Mouse (Mus musculus): ENCODE data around the gene Bahd1. TPM values are rescaled to one million over a fixed set of nuclear protein-coding genes. Genes with fewer than 3 reads are reported as not detected.

Gene Bahd1
- polyA plus RNA-seq, 1 experiment from 2014 or later, result 1.2 TPM

DNA sequence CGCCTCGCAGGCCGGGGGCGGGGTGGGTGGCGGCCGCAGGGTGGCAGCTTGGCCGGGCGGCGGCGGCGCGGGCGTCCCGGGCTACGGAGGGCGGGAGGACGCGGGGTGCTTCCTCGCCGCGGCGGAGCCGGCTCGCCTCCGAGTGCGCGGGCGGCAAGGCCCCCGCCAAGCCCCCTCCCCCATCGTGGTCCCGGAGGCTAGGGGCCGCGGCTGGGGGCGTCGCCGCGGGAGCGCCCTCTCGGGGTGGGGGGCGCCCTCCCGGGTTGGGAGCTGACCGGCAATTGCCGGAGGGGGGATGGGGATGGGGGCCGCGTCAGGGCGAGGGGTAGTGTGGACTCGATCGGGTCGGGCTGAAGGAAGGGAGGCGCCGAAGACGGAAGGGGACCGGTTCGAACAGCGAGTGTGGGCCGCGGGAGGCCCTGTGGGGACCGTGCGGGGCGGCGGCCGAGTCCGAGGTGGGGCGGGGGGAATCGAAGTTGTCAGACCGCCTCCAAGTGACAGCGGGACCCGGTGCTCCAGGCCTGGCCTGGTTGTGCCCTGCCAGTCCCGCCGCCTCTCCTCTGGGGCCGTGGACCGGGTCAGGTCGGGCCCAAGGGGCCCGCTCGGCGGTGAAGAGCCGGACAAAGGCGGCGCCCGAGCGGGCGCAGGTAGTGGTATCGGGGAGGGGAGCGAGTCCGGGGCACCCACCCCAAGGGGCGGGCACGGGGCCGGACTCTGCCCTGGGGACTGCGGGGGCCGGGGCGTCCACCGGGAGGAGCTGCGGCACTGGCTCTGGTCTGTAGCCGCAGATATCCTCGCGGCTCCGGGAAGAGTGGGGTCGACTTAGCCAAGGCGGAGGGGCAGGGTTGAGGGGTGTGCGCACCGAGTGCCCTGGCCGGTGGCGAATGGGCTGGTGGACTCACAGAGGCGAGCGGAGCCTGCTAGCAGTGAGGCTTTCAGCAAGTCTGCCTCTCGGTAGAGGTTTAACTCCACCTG is 2.2 kb downstream of the Bahd1 start:
- H3K27me3 ChIP-seq (ENCODE audit: control insufficient read depth, insufficient read depth, low read length), result peaks cover 33% of the 10 kb centered on the region
- peak overlapping the region; percentile 99 for H3K4me2 ChIP-seq (replicated peaks; ENCODE audit: low read depth, low read length)
- peak; percentile 25 for ATAC-seq (ENCODE audit: low FRiP score, low TSS enrichment)
- peak overlapping the region; percentile 64 for H3K4me3 ChIP-seq (ENCODE audit: low read length)
- no peaks in the 10 kb centered on the region for H3K9me3 ChIP-seq (ENCODE audit: control insufficient read depth, low read length)
- H3K36me3 ChIP-seq (ENCODE audit: control insufficient read depth, insufficient read depth, low read length), result no peaks in the 10 kb centered on the region
- H3K27ac ChIP-seq (ENCODE audit: low read depth, low read length), result 0 out of 2 replicates have a peak overlapping the region, but pooled peaks have one; percentile 6
- peaks cover 17% of the 10 kb centered on the region; the same call in 1 of the 2 replicates for H3K4me1 ChIP-seq (ENCODE audit: control insufficient read depth, insufficient read depth, low read length)
- H3K9ac ChIP-seq (ENCODE audit: low read depth, low read length), result peak overlapping the region; percentile 78
- WGBS, result under 1% methylated on average over 86 of the region's 106 CpGs

DNA sequence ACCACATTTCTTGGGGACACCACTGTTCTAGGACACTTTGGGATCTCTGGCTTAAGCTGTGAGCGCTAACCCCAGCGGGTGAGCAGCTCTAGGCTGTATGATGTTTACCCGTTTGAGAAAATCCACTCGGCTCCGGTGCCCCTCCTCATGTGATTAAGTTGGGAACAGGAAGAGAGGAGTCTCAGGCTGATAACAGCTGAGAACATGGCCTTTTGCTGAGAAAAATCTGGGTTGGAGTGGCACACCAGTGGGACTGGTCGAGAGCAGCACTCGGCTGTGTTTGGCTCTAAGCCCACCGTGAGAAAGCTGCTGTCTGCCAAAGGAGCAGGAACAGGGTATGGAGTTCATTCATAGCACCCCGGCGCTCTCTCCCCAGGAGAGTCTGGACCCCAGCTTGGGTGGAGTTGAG is 3.2 kb downstream of the Bahd1 start:
- Histone ChIP-seq H3K9me3 (ENCODE audit: control insufficient read depth, low read length) (no peaks in the 10 kb centered on the region), H3K9ac (ENCODE audit: low read depth, low read length) (no peak overlapping the region; the same call in 1 of the 2 replicates), H3K4me1 (ENCODE audit: control insufficient read depth, insufficient read depth, low read length) (peaks cover 12% of the 10 kb centered on the region; the same call in 1 of the 2 replicates), H3K36me3 (ENCODE audit: control insufficient read depth, insufficient read depth, low read length) (no peaks in the 10 kb centered on the region), H3K27me3 (ENCODE audit: control insufficient read depth, insufficient read depth, low read length) (peaks cover 23% of the 10 kb centered on the region), H3K4me2 (replicated peaks; ENCODE audit: low read depth, low read length) (peak overlapping the region; percentile 99), H3K27ac (ENCODE audit: low read depth, low read length) (no peak overlapping the region), H3K4me3 (ENCODE audit: low read length) (peak overlapping the region; percentile 64; the same call in 1 of the 2 replicates)
- WGBS, result 21% methylated on average over 10 of the region's 10 CpGs
- no peak for ATAC-seq (ENCODE audit: low FRiP score, low TSS enrichment)

DNA sequence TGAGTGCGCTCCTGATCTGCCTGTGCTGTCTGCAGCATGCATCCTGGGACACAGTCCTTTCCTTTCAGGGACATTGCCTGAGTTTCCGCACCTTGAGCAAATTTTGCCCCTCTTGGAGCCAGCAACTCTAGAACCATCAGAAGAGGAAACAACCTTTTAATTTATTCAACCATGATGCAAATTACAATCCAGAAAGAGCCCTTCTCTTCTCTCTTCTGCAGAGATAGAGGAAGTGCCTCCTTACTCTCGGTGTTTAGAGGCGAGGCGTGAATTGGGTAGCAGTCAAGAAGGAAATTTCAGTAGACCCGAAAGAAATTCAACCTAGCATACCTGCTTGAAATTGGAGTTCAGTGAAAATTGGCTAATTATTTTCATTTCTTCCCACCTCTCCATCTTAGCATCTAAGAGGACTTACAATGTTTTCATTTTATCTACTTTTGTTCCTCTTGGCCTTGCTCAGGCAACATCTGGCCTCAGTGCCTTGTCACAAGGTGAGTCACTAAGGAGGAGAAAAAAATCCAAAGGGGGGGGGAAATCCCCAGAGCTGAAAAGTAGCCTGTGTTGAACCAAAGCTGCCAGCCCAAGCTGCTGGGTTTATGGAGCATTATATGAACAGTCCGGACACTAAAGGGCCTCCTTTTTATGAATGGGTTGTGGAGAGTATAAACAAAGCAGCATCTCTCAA is 5.4 kb downstream of the Bahd1 start:
- H3K9me3 ChIP-seq (ENCODE audit: control insufficient read depth, low read length), result no peaks in the 10 kb centered on the region
- peaks cover 5% of the 10 kb centered on the region; the same call in 1 of the 2 replicates for H3K4me1 ChIP-seq (ENCODE audit: control insufficient read depth, insufficient read depth, low read length)
- no peak overlapping the region for H3K4me3 ChIP-seq (ENCODE audit: low read length)
- H3K36me3 ChIP-seq (ENCODE audit: control insufficient read depth, insufficient read depth, low read length), result no peaks in the 10 kb centered on the region
- no peak overlapping the region for H3K4me2 ChIP-seq (replicated peaks; ENCODE audit: low read depth, low read length)
- H3K9ac ChIP-seq (ENCODE audit: low read depth, low read length), result no peak overlapping the region
- ATAC-seq (ENCODE audit: low FRiP score, low TSS enrichment), result no peak
- H3K27ac ChIP-seq (ENCODE audit: low read depth, low read length), result no peak overlapping the region
- 64% methylated on average over 7 of the region's 7 CpGs for WGBS
- H3K27me3 ChIP-seq (ENCODE audit: control insufficient read depth, insufficient read depth, low read length), result peaks cover 2% of the 10 kb centered on the region; the same call in 1 of the 2 replicates

DNA sequence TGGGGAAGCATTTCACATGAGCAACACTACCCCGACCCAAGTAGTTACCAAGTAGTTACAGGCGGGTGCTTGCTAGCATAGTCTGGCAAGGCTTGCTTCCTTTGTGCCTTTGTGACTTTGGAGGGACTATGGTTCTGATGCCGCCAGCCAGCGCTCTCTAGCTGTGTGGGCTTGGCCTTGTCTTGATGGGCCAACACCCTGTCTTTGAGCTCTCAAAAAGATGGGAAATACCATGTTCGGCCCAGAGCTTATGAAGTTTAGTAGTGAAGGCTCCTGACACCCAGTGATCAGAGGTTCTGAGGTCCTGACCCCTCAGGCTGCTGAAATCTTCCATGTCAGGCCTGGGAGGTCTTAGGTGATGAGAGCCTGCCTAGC is 5.9 kb downstream of the Bahd1 start:
- no peak for ATAC-seq (ENCODE audit: low FRiP score, low TSS enrichment)

DNA sequence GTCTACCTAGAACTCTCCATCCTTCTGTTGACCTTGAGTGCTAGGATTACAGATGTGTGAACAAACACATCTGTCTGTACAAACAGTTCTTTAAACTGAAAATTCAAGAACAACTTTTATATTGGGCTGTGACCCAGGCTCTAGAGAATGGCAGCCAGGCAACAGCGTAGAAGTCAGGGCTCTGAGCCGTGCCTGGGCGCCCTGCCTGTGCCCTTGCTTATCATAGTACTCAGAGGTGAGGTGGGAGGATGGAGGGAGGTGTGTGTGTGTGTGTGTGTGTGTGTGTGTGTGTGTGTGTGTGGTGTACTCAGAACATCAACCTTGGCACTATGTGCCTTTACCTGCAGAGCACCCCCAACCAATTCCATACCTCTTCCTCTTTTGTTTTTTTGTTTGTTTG is 7.6 kb downstream of the Bahd1 start:
- ATAC-seq (ENCODE audit: low FRiP score, low TSS enrichment), result no peak
- no peaks in the 10 kb centered on the region for H3K9me3 ChIP-seq (ENCODE audit: control insufficient read depth, low read length)

More for the DNA sequence above, 5.9 kb downstream of the Bahd1 start:
- WGBS, result 79% methylated on average over 5 of the region's 5 CpGs
- Histone ChIP-seq H3K4me3 (ENCODE audit: low read length) (no peak overlapping the region), H3K36me3 (ENCODE audit: control insufficient read depth, insufficient read depth, low read length) (no peaks in the 10 kb centered on the region), H3K27ac (ENCODE audit: low read depth, low read length) (no peak overlapping the region), H3K27me3 (ENCODE audit: control insufficient read depth, insufficient read depth, low read length) (no peaks in the 10 kb centered on the region; the same call in 1 of the 2 replicates), H3K9me3 (ENCODE audit: control insufficient read depth, low read length) (no peaks in the 10 kb centered on the region), H3K4me1 (ENCODE audit: control insufficient read depth, insufficient read depth, low read length) (peaks cover 5% of the 10 kb centered on the region; the same call in 1 of the 2 replicates), H3K4me2 (replicated peaks; ENCODE audit: low read depth, low read length) (no peak overlapping the region), H3K9ac (ENCODE audit: low read depth, low read length) (no peak overlapping the region)

DNA sequence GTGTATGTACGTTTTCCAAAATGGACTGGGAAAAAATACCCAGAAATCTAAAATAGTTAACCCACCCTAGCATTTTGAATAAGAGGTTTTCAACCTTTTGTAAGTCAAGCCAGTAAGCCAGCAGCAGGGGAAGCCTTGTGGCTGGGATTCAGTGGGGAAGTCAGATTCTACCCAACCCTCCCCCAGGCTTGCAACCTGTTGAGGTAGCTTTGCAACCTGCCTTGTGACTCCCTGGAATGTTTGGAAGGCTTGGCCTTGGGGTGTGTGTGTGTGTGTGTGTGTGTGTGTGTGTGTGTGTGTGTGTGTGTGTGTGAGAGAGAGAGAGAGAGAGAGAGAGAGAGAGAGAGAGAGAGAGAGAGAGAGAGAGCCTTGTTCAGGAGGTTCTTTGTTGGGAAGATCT is 9.0 kb downstream of the Bahd1 start:
- Histone ChIP-seq H3K4me3 (ENCODE audit: low read length) (no peak overlapping the region), H3K27me3 (ENCODE audit: control insufficient read depth, insufficient read depth, low read length) (no peaks in the 10 kb centered on the region; the same call in 1 of the 2 replicates), H3K27ac (ENCODE audit: low read depth, low read length) (no peak overlapping the region), H3K9ac (ENCODE audit: low read depth, low read length) (no peak overlapping the region), H3K4me2 (replicated peaks; ENCODE audit: low read depth, low read length) (no peak overlapping the region), H3K9me3 (ENCODE audit: control insufficient read depth, low read length) (no peaks in the 10 kb centered on the region), H3K4me1 (ENCODE audit: control insufficient read depth, insufficient read depth, low read length) (peaks cover 8% of the 10 kb centered on the region; the same call in 1 of the 2 replicates), H3K36me3 (ENCODE audit: control insufficient read depth, insufficient read depth, low read length) (no peaks in the 10 kb centered on the region)
- no peak for ATAC-seq (ENCODE audit: low FRiP score, low TSS enrichment)
- WGBS, result 73% methylated on average over 1 of the region's 1 CpGs

More for the DNA sequence above, 7.6 kb downstream of the Bahd1 start:
- H3K9ac ChIP-seq (ENCODE audit: low read depth, low read length), result no peak overlapping the region
- H3K27me3 ChIP-seq (ENCODE audit: control insufficient read depth, insufficient read depth, low read length), result no peaks in the 10 kb centered on the region; the same call in 1 of the 2 replicates
- H3K4me3 ChIP-seq (ENCODE audit: low read length), result no peak overlapping the region
- 77% methylated on average over 3 of the region's 3 CpGs for WGBS
- no peak overlapping the region for H3K27ac ChIP-seq (ENCODE audit: low read depth, low read length)
- H3K4me2 ChIP-seq (replicated peaks; ENCODE audit: low read depth, low read length), result no peak overlapping the region
- H3K4me1 ChIP-seq (ENCODE audit: control insufficient read depth, insufficient read depth, low read length), result peaks cover 9% of the 10 kb centered on the region; the same call in 1 of the 2 replicates
- H3K36me3 ChIP-seq (ENCODE audit: control insufficient read depth, insufficient read depth, low read length), result no peaks in the 10 kb centered on the region

DNA sequence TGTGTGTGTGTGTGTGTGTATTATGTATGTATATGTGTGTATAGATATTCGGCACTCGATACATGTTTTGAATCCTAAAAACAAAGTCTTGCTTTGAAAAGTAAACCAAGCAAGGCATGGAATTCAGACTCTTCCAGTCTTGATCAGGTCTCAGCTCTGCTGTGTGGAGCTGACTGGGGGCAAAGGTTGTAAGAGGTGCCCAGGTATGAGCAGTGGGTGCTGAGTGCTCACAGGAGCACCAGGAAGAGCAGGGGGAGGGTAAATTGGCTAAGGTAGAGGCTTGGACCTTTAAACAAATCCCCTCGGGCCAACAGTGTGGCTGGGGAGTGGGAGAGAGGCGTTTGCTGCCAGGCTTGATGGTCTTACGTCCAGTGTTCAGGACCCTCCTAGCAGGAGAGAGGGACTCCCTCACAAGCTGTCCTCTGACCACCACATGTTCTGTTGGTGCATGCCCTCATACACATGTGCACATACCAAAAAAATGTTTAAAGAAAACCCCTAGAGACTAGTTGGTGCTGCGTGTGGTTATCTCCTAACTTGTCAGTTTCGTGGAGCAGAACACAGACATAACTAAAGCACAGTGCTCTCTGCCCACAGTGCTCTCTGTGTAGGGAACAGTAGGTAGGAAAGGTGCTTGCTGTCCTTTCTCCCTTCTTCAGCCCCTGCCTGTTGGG is 10.6 kb downstream of the Bahd1 start:
- ATAC-seq (ENCODE audit: low FRiP score, low TSS enrichment), result no peak
- WGBS, result 65% methylated on average over 7 of the region's 7 CpGs
- no peaks in the 10 kb centered on the region for H3K9me3 ChIP-seq (ENCODE audit: control insufficient read depth, low read length)

DNA sequence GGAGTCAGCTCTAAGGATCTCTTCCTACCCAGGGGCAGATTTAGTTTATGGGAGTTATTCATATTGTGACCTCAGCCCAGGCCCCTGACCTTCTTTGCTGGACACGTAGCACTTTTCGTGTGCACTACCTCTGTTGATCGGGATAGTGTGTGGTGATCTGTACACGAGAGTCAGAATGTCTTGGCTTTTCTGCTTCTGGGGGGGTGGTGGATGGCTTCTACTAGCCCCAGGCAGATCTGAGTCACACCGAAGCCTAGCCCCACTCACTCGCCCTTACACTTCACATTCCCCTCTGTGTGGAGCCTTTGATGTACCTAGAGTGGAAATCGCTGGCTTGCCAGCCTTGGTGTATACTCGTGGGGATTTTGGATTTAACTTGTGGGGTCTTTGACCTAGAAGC is 12.5 kb downstream of the Bahd1 start:
- Histone ChIP-seq H3K4me2 (replicated peaks; ENCODE audit: low read depth, low read length) (no peak overlapping the region), H3K4me1 (ENCODE audit: control insufficient read depth, insufficient read depth, low read length) (peaks cover 8% of the 10 kb centered on the region; the same call in 1 of the 2 replicates), H3K9me3 (ENCODE audit: control insufficient read depth, low read length) (no peaks in the 10 kb centered on the region), H3K27me3 (ENCODE audit: control insufficient read depth, insufficient read depth, low read length) (no peaks in the 10 kb centered on the region), H3K4me3 (ENCODE audit: low read length) (no peak overlapping the region), H3K9ac (ENCODE audit: low read depth, low read length) (0 out of 2 replicates have a peak overlapping the region, but pooled peaks have one; percentile 7), H3K36me3 (ENCODE audit: control insufficient read depth, insufficient read depth, low read length) (peaks cover 7% of the 10 kb centered on the region), H3K27ac (ENCODE audit: low read depth, low read length) (no peak overlapping the region)
- 56% methylated on average over 8 of the region's 8 CpGs for WGBS
- no peak for ATAC-seq (ENCODE audit: low FRiP score, low TSS enrichment)

More for the DNA sequence above, 10.6 kb downstream of the Bahd1 start:
- Histone ChIP-seq H3K4me1 (ENCODE audit: control insufficient read depth, insufficient read depth, low read length) (peaks cover 8% of the 10 kb centered on the region; the same call in 1 of the 2 replicates), H3K27me3 (ENCODE audit: control insufficient read depth, insufficient read depth, low read length) (no peaks in the 10 kb centered on the region), H3K36me3 (ENCODE audit: control insufficient read depth, insufficient read depth, low read length) (no peaks in the 10 kb centered on the region), H3K9ac (ENCODE audit: low read depth, low read length) (no peak overlapping the region), H3K4me3 (ENCODE audit: low read length) (no peak overlapping the region), H3K4me2 (replicated peaks; ENCODE audit: low read depth, low read length) (no peak overlapping the region), H3K27ac (ENCODE audit: low read depth, low read length) (no peak overlapping the region)

All from kidney, embryonic 14.5 days (tissue).